Mouse (Mus musculus): Measurements from ENCODE around the gene Scgn. TPM values are rescaled to one million over a fixed set of nuclear protein-coding genes. Genes with fewer than 3 reads are reported as not detected.

Gene Scgn
- polyA plus RNA-seq, 1 experiment from 2014 or later = 0.73 TPM

DNA sequence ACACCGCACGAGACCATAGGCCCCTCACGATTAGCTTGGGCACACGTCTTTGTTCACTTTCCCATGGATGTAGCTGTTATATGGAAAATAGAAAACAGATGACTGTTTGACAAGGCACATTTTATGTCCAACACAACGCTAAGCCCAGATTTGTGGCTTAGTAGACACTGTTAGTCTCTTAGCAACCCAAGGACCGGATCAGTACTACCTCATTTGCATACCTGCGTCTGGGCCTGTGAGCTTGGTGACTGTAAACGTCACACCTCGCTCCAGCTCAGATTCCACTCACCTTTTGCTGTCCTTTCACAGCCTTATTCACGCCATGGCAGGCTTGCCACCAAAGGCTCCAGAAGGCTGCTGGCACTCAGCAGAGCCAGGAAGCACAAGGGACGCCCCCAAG, 60.1 kb downstream of the Scgn start:
- DNase-seq (ENCODE audit: low spot score) = no peak
- Histone ChIP-seq H3K36me3 (ENCODE audit: control insufficient read depth, insufficient read depth, low read length) (no peaks in the 10 kb centered on the region), H3K9me3 (ENCODE audit: control insufficient read depth, low read length) (no peaks in the 10 kb centered on the region), H3K9ac (ENCODE audit: low read length) (no peak overlapping the region), H3K4me1 (replicated peaks; ENCODE audit: control insufficient read depth, insufficient read depth, low read length) (no peaks in the 10 kb centered on the region), H3K4me3 (ENCODE audit: low read depth, low read length) (no peak overlapping the region), H3K4me2 (ENCODE audit: low read depth, low read length, severe bottlenecking) (no peak overlapping the region), H3K27ac (ENCODE audit: low read depth, low read length) (no peak overlapping the region), H3K27me3 (ENCODE audit: control insufficient read depth, insufficient read depth, low read length) (no peaks in the 10 kb centered on the region)
- ATAC-seq (replicated peaks; ENCODE audit: low FRiP score) = no peak
- 79% methylated on average over 11 of the region's 11 CpGs for WGBS

- 93% methylated on average over 9 of the region's 9 CpGs for WGBS
- DNase-seq (ENCODE audit: low spot score) (no peak), ATAC-seq (replicated peaks; ENCODE audit: low FRiP score) (no peak)
- Histone ChIP-seq H3K9ac (ENCODE audit: low read length) (no peak overlapping the region), H3K4me3 (ENCODE audit: low read depth, low read length) (no peak overlapping the region), H3K9me3 (ENCODE audit: control insufficient read depth, low read length) (no peaks in the 10 kb centered on the region), H3K36me3 (ENCODE audit: control insufficient read depth, insufficient read depth, low read length) (no peaks in the 10 kb centered on the region), H3K27ac (ENCODE audit: low read depth, low read length) (no peak overlapping the region), H3K27me3 (ENCODE audit: control insufficient read depth, insufficient read depth, low read length) (no peaks in the 10 kb centered on the region), H3K4me1 (replicated peaks; ENCODE audit: control insufficient read depth, insufficient read depth, low read length) (no peaks in the 10 kb centered on the region), H3K4me2 (ENCODE audit: low read depth, low read length, severe bottlenecking) (no peak overlapping the region)
These were observed 60.6 kb downstream of the Scgn start for GRCm38 (mm10) chr13:23930461-23930860.

- DNase-seq (ENCODE audit: low spot score) (no peak), ATAC-seq (replicated peaks; ENCODE audit: low FRiP score) (no peak)
- H3K9ac ChIP-seq (ENCODE audit: low read length) = no peak overlapping the region
- no peak overlapping the region for H3K4me2 ChIP-seq (ENCODE audit: low read depth, low read length, severe bottlenecking)
- no peak overlapping the region for H3K4me3 ChIP-seq (ENCODE audit: low read depth, low read length)
- 69% methylated on average over 3 of the region's 3 CpGs for WGBS
- no peaks in the 10 kb centered on the region for H3K27me3 ChIP-seq (ENCODE audit: control insufficient read depth, insufficient read depth, low read length)
- no peaks in the 10 kb centered on the region for H3K4me1 ChIP-seq (replicated peaks; ENCODE audit: control insufficient read depth, insufficient read depth, low read length)
- H3K36me3 ChIP-seq (ENCODE audit: control insufficient read depth, insufficient read depth, low read length) = no peaks in the 10 kb centered on the region
- no peak overlapping the region for H3K27ac ChIP-seq (ENCODE audit: low read depth, low read length)
- H3K9me3 ChIP-seq (ENCODE audit: control insufficient read depth, low read length) = no peaks in the 10 kb centered on the region
These were observed 62.4 kb downstream of the Scgn start for GRCm38 (mm10) chr13:23928637-23929036.

DNA sequence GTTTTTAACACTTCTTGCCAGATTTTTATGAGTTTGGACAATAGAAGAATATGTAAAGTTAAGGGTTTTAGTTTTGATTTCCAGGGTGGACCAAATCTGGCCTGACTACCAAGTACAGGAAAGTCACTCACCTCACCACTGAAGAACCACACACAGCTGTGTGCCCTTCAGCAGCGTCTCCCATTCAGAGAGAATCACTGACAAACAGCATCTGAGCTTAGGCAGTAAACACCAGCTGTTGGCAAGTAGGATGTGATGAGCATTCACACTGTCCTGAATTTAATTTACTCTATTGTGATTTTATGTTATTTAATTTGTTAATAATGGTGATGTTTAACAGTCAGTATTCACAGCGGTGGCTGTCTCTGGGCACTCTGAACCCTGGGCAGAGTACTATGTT, 65.2 kb downstream of the Scgn start:
- Histone ChIP-seq H3K9me3 (ENCODE audit: control insufficient read depth, low read length) (no peaks in the 10 kb centered on the region), H3K9ac (ENCODE audit: low read length) (no peak overlapping the region), H3K4me2 (ENCODE audit: low read depth, low read length, severe bottlenecking) (no peak overlapping the region), H3K36me3 (ENCODE audit: control insufficient read depth, insufficient read depth, low read length) (no peaks in the 10 kb centered on the region), H3K4me1 (replicated peaks; ENCODE audit: control insufficient read depth, insufficient read depth, low read length) (no peaks in the 10 kb centered on the region), H3K4me3 (ENCODE audit: low read depth, low read length) (no peak overlapping the region), H3K27ac (ENCODE audit: low read depth, low read length) (no peak overlapping the region), H3K27me3 (ENCODE audit: control insufficient read depth, insufficient read depth, low read length) (no peaks in the 10 kb centered on the region)
- DNase-seq (ENCODE audit: low spot score) = no peak
- WGBS = 68% methylated on average over 2 of the region's 2 CpGs
- ATAC-seq (replicated peaks; ENCODE audit: low FRiP score) = no peak

GRCm38 (mm10) chr13:23917674-23918073, 73.3 kb downstream of the Scgn start:
- H3K4me2 ChIP-seq (ENCODE audit: low read depth, low read length, severe bottlenecking) = no peak overlapping the region
- no peak overlapping the region for H3K27ac ChIP-seq (ENCODE audit: low read depth, low read length)
- WGBS = 80% methylated on average over 4 of the region's 4 CpGs
- H3K4me1 ChIP-seq (replicated peaks; ENCODE audit: control insufficient read depth, insufficient read depth, low read length) = no peaks in the 10 kb centered on the region
- no peak overlapping the region for H3K9ac ChIP-seq (ENCODE audit: low read length)
- H3K9me3 ChIP-seq (ENCODE audit: control insufficient read depth, low read length) = no peaks in the 10 kb centered on the region
- no peaks in the 10 kb centered on the region for H3K27me3 ChIP-seq (ENCODE audit: control insufficient read depth, insufficient read depth, low read length)
- no peak for ATAC-seq (replicated peaks; ENCODE audit: low FRiP score)
- no peak overlapping the region for H3K4me3 ChIP-seq (ENCODE audit: low read depth, low read length)
- no peak for DNase-seq (ENCODE audit: low spot score)
- no peaks in the 10 kb centered on the region for H3K36me3 ChIP-seq (ENCODE audit: control insufficient read depth, insufficient read depth, low read length)

DNA sequence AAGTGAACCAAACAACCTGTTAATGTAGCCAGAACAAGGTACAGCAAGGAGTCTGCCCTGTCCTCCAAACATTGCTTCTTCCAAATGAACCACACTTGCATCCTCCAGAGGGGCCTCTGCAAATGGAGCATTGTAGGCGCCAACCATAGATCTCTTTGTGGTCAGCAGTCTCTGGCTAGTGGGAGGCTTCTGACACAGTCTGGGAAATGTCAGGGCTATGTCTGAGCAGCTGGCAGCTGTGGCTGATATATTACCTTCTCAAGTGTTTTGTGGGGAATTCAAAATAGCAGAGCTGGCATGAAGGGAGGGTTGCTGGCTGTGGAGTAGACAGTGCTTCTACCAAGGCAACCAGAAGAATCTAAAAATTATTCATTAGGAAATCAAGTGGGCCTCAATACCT, 74.9 kb downstream of the Scgn start:
- Histone ChIP-seq H3K9ac (ENCODE audit: low read length) (no peak overlapping the region), H3K27me3 (ENCODE audit: control insufficient read depth, insufficient read depth, low read length) (no peaks in the 10 kb centered on the region), H3K36me3 (ENCODE audit: control insufficient read depth, insufficient read depth, low read length) (no peaks in the 10 kb centered on the region), H3K9me3 (ENCODE audit: control insufficient read depth, low read length) (no peaks in the 10 kb centered on the region), H3K4me2 (ENCODE audit: low read depth, low read length, severe bottlenecking) (no peak overlapping the region), H3K4me1 (replicated peaks; ENCODE audit: control insufficient read depth, insufficient read depth, low read length) (no peaks in the 10 kb centered on the region), H3K27ac (ENCODE audit: low read depth, low read length) (no peak overlapping the region), H3K4me3 (ENCODE audit: low read depth, low read length) (no peak overlapping the region)
- DNase-seq (ENCODE audit: low spot score) (no peak), ATAC-seq (replicated peaks; ENCODE audit: low FRiP score) (no peak)
- WGBS = 92% methylated on average over 1 of the region's 1 CpGs

DNA sequence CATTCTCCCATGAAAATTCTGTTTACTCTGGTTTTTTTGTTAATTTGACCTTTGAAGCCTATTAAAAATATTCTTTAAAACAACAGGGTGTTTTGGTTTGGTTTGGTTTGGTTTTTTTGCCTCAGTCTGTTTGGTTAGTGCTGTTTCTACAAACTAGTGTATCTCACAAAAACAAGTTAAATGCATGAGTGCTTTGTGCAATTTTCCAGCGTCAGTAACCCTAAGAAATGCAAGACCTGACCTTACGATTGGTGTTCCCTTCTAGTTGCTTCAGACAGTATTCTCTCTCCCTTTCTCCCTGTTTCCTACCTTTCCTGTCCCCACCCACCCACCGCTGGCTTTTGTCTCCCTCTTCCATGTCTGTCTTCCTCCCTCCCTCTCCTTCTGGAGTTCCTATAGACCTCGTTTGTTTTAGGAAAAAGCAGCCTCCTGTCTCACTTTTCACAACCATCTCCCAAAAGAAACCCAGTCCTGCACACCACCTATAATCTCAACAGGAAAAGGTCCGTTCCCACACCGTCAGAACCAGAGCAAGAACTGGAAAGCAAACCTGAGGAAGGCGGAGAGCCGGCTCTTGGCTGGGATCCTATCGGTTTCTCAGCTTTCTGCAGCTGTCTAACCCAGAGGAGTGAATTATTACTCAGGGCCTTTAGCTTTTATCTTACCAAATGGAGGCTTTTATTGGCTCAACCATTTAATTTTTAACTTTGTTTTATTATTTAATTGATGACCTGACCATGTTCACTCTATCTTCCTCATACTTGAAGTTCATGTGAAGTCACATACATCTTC, 76.4 kb downstream of the Scgn start, which contains the start of gene Slc17a4:
Slc17a4 (minus strand) TSS at position 634 of the 792 bp plus-strand sequence.
- no peak for DNase-seq (ENCODE audit: low spot score)
- WGBS = 75% methylated on average over 9 of the region's 9 CpGs
- H3K9ac ChIP-seq (ENCODE audit: low read length) = no peak within 1 kb of the TSS
- H3K4me3 ChIP-seq (ENCODE audit: low read depth, low read length) = no peak within 1 kb of the TSS
- no peak within 1 kb of the TSS for H3K4me2 ChIP-seq (ENCODE audit: low read depth, low read length, severe bottlenecking)
- H3K36me3 ChIP-seq (ENCODE audit: control insufficient read depth, insufficient read depth, low read length) = no peaks in the 10 kb centered on the region
- H3K9me3 ChIP-seq (ENCODE audit: control insufficient read depth, low read length) = no peaks in the 10 kb centered on the region
- no peak within 1 kb of the TSS for H3K27ac ChIP-seq (ENCODE audit: low read depth, low read length)
- ATAC-seq (replicated peaks; ENCODE audit: low FRiP score) = no peak
- H3K27me3 ChIP-seq (ENCODE audit: control insufficient read depth, insufficient read depth, low read length) = no peaks in the 10 kb centered on the region
- no peaks in the 10 kb centered on the region for H3K4me1 ChIP-seq (replicated peaks; ENCODE audit: control insufficient read depth, insufficient read depth, low read length)

GRCm38 (mm10) chr13:23913791-23914306, 77.2 kb downstream of the Scgn start:
- Histone ChIP-seq H3K9ac (ENCODE audit: low read length) (no peak overlapping the region), H3K4me2 (ENCODE audit: low read depth, low read length, severe bottlenecking) (no peak overlapping the region), H3K27me3 (ENCODE audit: control insufficient read depth, insufficient read depth, low read length) (no peaks in the 10 kb centered on the region), H3K4me1 (replicated peaks; ENCODE audit: control insufficient read depth, insufficient read depth, low read length) (no peaks in the 10 kb centered on the region), H3K27ac (ENCODE audit: low read depth, low read length) (no peak overlapping the region), H3K4me3 (ENCODE audit: low read depth, low read length) (no peak overlapping the region), H3K9me3 (ENCODE audit: control insufficient read depth, low read length) (no peaks in the 10 kb centered on the region), H3K36me3 (ENCODE audit: control insufficient read depth, insufficient read depth, low read length) (no peaks in the 10 kb centered on the region)
- ATAC-seq (replicated peaks; ENCODE audit: low FRiP score) (no peak), DNase-seq (ENCODE audit: low spot score) (no peak)
- WGBS = 64% methylated on average over 6 of the region's 6 CpGs

- no peaks in the 10 kb centered on the region for H3K4me1 ChIP-seq (replicated peaks; ENCODE audit: control insufficient read depth, insufficient read depth, low read length)
- WGBS = 92% methylated on average over 5 of the region's 5 CpGs
These were observed 79.7 kb downstream of the Scgn start for GRCm38 (mm10) chr13:23911335-23911734.

More at GRCm38 (mm10) chr13:23911335-23911734, 79.7 kb downstream of the Scgn start:
- Histone ChIP-seq H3K36me3 (ENCODE audit: control insufficient read depth, insufficient read depth, low read length) (no peaks in the 10 kb centered on the region), H3K9me3 (ENCODE audit: control insufficient read depth, low read length) (no peaks in the 10 kb centered on the region), H3K27me3 (ENCODE audit: control insufficient read depth, insufficient read depth, low read length) (no peaks in the 10 kb centered on the region), H3K4me3 (ENCODE audit: low read depth, low read length) (no peak overlapping the region), H3K9ac (ENCODE audit: low read length) (no peak overlapping the region), H3K4me2 (ENCODE audit: low read depth, low read length, severe bottlenecking) (no peak overlapping the region), H3K27ac (ENCODE audit: low read depth, low read length) (no peak overlapping the region)
- no peak for ATAC-seq (replicated peaks; ENCODE audit: low FRiP score)
- no peak for DNase-seq (ENCODE audit: low spot score)
